Mouse (Mus musculus): ENCODE data around the gene Papln. TPM values are rescaled to one million over a fixed set of nuclear protein-coding genes. Genes with fewer than 3 reads are reported as not detected.

The Papln gene
- polyA plus RNA-seq, 1 experiment, result 2.4 TPM

DNA sequence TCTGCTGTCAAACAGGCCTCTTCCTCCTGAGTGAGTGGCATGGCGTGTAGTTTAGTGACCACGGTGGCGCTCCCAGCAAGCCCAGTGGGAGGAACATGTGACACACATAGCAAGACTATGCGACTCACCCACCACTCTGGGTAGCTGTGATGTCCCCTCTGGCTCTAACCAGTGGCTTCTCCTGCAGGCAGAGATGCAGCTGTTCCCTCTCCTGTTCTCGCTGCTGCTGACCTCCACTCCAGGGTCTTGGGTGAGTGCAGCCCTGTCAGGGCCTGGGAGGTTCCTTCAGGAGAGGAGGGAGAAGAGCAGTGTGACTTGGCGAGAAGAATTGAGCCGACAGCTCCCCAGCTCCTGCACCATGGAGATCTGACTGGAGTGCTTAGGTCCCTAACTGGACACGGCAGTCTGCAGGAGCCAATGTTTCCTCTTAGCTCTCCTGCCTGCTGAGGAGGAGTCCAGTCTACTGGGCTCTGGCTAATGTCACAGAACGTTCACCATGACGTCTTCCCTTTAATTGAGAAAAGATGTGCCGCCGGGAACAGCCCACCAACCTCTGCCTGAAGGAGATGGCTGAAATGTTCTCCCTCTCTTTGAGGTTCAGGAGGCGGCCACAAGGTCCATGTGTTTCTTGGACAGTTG is 2.6 kb downstream of the Papln start:
- Histone ChIP-seq H3K4me1 (ENCODE audit: control insufficient read depth, insufficient read depth, low read length) (peaks cover 24% of the 10 kb centered on the region), H3K4me3 (ENCODE audit: insufficient read depth, low read depth, low read length) (no peak overlapping the region), H3K27me3 (replicated peaks; ENCODE audit: control insufficient read depth, insufficient read depth, low read length) (no peaks in the 10 kb centered on the region), H3K36me3 (ENCODE audit: control insufficient read depth, insufficient read depth, low read length) (no peaks in the 10 kb centered on the region), H3K27ac (ENCODE audit: insufficient read depth, low read depth, low read length) (no peak overlapping the region)
- 94% methylated on average over 13 of the region's 13 CpGs for WGBS
- TF ChIP-seq POLR2A (IDR thresholded peaks at IDR 0.05; ENCODE audit: low read depth, low read length) (no peak), CTCF (conservative IDR thresholded peaks at IDR 0.05; ENCODE audit: insufficient read depth, insufficient read length, low read depth, low read length) (no peak)
- no peak for DNase-seq

GRCm38 (mm10) chr12:83767833-83768232 is 4.4 kb downstream of the Papln start:
- TF ChIP-seq POLR2A (IDR thresholded peaks at IDR 0.05; ENCODE audit: low read depth, low read length) (no peak), CTCF (conservative IDR thresholded peaks at IDR 0.05; ENCODE audit: insufficient read depth, insufficient read length, low read depth, low read length) (no peak)
- WGBS, result 73% methylated on average over 9 of the region's 9 CpGs
- H3K4me1 ChIP-seq (ENCODE audit: control insufficient read depth, insufficient read depth, low read length), result peaks cover 16% of the 10 kb centered on the region
- no peak overlapping the region for H3K4me3 ChIP-seq (ENCODE audit: insufficient read depth, low read depth, low read length)
- no peaks in the 10 kb centered on the region for H3K27me3 ChIP-seq (replicated peaks; ENCODE audit: control insufficient read depth, insufficient read depth, low read length)
- no peak overlapping the region for H3K27ac ChIP-seq (ENCODE audit: insufficient read depth, low read depth, low read length)
- H3K36me3 ChIP-seq (ENCODE audit: control insufficient read depth, insufficient read depth, low read length), result no peaks in the 10 kb centered on the region
- peak; percentile 24 for DNase-seq

DNA sequence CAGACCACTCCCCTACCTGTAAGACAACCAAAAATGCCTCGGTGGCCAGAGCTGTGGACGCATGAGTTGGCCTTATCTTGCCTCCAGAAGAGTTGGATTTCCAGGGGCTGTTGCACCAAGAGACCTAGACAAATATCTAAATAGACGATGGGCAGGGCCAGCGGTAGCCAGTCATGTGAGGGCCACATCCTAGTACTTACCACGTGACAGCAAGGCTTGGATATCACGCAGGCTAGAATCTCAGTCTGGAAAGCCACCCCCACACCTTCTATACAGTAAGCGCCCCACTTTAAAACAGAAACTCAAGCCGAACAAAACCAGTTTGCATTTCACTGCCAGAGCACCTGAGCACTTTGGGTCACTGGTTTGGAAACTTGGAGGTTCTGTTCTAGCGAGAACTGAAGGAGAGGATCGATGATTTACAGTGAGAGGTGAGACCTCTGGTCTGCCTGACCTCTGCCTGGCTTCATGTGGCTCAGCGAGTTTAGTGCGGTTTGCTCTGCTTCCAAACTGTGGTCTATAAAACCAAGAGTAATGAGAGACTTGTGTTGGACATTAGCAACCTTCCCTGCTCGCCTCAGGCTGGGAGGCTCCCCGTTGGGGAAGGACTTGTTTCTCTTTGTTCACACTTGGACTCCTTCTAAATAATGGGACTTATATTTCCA is 4.9 kb downstream of the Papln start:
- Histone ChIP-seq H3K4me1 (ENCODE audit: control insufficient read depth, insufficient read depth, low read length) (peaks cover 15% of the 10 kb centered on the region), H3K36me3 (ENCODE audit: control insufficient read depth, insufficient read depth, low read length) (no peaks in the 10 kb centered on the region), H3K27ac (ENCODE audit: insufficient read depth, low read depth, low read length) (no peak overlapping the region), H3K4me3 (ENCODE audit: insufficient read depth, low read depth, low read length) (no peak overlapping the region), H3K27me3 (replicated peaks; ENCODE audit: control insufficient read depth, insufficient read depth, low read length) (no peaks in the 10 kb centered on the region)
- 38% methylated on average over 14 of the region's 14 CpGs for WGBS
- TF ChIP-seq POLR2A (IDR thresholded peaks at IDR 0.05; ENCODE audit: low read depth, low read length) (no peak), CTCF (conservative IDR thresholded peaks at IDR 0.05; ENCODE audit: insufficient read depth, insufficient read length, low read depth, low read length) (no peak)
- peak; percentile 68 for DNase-seq

DNA sequence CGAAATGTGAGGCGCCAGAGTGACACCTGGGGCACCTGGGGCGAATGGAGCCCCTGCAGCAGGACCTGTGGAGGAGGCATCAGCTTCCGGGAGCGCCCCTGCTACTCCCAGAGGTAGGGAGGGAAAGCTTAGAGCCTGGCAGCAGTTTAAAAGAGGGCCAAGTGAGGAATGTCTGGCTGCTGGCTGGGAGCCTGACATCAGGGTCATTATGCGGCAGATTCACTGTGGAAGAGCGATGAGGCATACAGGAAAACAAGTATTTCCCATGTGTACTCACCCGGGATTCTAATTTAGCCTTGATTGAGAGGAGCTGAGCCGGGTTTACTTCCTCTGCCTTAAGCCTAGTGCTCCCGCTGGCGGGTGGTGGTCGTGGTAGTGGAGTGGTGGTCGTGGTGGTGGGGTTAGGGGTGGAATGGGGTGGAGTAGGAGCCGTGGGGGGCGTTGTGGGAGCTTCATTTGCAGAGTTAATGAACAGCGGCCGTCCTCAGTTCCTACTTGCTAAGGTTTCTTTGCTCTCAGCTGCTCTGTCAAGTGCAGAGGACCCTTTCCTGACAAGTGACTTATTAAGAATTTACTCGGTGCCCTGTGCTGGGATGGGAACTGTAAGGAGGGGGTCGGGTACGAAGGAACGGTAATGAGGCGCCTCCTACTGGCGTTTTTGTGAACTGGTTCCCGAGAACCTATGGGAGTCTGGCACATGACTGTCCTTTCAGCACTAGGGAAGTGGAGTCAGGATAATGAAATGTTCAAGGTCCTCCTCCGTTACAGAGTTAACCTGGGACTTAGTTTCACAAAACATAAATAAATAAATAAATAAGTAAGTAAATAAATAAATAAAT is 7.2 kb downstream of the Papln start:
- DNase-seq, result peak; percentile 84
- Histone ChIP-seq H3K36me3 (ENCODE audit: control insufficient read depth, insufficient read depth, low read length) (no peaks in the 10 kb centered on the region), H3K4me3 (ENCODE audit: insufficient read depth, low read depth, low read length) (peak overlapping the region; percentile 29; the same call in 1 of the 2 replicates), H3K4me1 (ENCODE audit: control insufficient read depth, insufficient read depth, low read length) (peaks cover 13% of the 10 kb centered on the region; the same call in 1 of the 2 replicates), H3K27ac (ENCODE audit: insufficient read depth, low read depth, low read length) (no peak overlapping the region), H3K27me3 (replicated peaks; ENCODE audit: control insufficient read depth, insufficient read depth, low read length) (no peaks in the 10 kb centered on the region)
- 9% methylated on average over 25 of the region's 25 CpGs for WGBS
- TF ChIP-seq POLR2A (IDR thresholded peaks at IDR 0.05; ENCODE audit: low read depth, low read length) (no peak), CTCF (conservative IDR thresholded peaks at IDR 0.05; ENCODE audit: insufficient read depth, insufficient read length, low read depth, low read length) (peak; percentile 92)

- TF ChIP-seq POLR2A (IDR thresholded peaks at IDR 0.05; ENCODE audit: low read depth, low read length), result no peak
- TF ChIP-seq CTCF (conservative IDR thresholded peaks at IDR 0.05; ENCODE audit: insufficient read depth, insufficient read length, low read depth, low read length), result no peak
- Histone ChIP-seq H3K36me3 (ENCODE audit: control insufficient read depth, insufficient read depth, low read length) (no peaks in the 10 kb centered on the region), H3K4me1 (ENCODE audit: control insufficient read depth, insufficient read depth, low read length) (0 out of 2 replicates have a peak, but pooled peaks cover 1% of the 10 kb centered on the region), H3K4me3 (ENCODE audit: insufficient read depth, low read depth, low read length) (no peak overlapping the region), H3K27me3 (replicated peaks; ENCODE audit: control insufficient read depth, insufficient read depth, low read length) (no peaks in the 10 kb centered on the region), H3K27ac (ENCODE audit: insufficient read depth, low read depth, low read length) (no peak overlapping the region)
- 92% methylated on average over 12 of the region's 12 CpGs for WGBS
- no peak for DNase-seq
Observed at GRCm38 (mm10) chr12:83775621-83776020, 12.2 kb downstream of the Papln start.

- no peaks in the 10 kb centered on the region for H3K4me1 ChIP-seq (ENCODE audit: control insufficient read depth, insufficient read depth, low read length)
- no peak for DNase-seq
- no peak overlapping the region for H3K27ac ChIP-seq (ENCODE audit: insufficient read depth, low read depth, low read length)
- 89% methylated on average over 7 of the region's 7 CpGs for WGBS
- no peak for TF ChIP-seq POLR2A (IDR thresholded peaks at IDR 0.05; ENCODE audit: low read depth, low read length)
- no peak for TF ChIP-seq CTCF (conservative IDR thresholded peaks at IDR 0.05; ENCODE audit: insufficient read depth, insufficient read length, low read depth, low read length)
- H3K36me3 ChIP-seq (ENCODE audit: control insufficient read depth, insufficient read depth, low read length), result no peaks in the 10 kb centered on the region
- H3K27me3 ChIP-seq (replicated peaks; ENCODE audit: control insufficient read depth, insufficient read depth, low read length), result no peaks in the 10 kb centered on the region
- no peak overlapping the region for H3K4me3 ChIP-seq (ENCODE audit: insufficient read depth, low read depth, low read length)
Observed at GRCm38 (mm10) chr12:83776766-83777165, 13.3 kb downstream of the Papln start.

- TF ChIP-seq POLR2A (IDR thresholded peaks at IDR 0.05; ENCODE audit: low read depth, low read length), result no peak
- TF ChIP-seq CTCF (conservative IDR thresholded peaks at IDR 0.05; ENCODE audit: insufficient read depth, insufficient read length, low read depth, low read length), result no peak
- no peak for DNase-seq
- H3K4me3 ChIP-seq (ENCODE audit: insufficient read depth, low read depth, low read length), result no peak overlapping the region
- no peaks in the 10 kb centered on the region for H3K27me3 ChIP-seq (replicated peaks; ENCODE audit: control insufficient read depth, insufficient read depth, low read length)
- H3K4me1 ChIP-seq (ENCODE audit: control insufficient read depth, insufficient read depth, low read length), result no peaks in the 10 kb centered on the region
- H3K27ac ChIP-seq (ENCODE audit: insufficient read depth, low read depth, low read length), result no peak overlapping the region
- 83% methylated on average over 3 of the region's 3 CpGs for WGBS
- no peaks in the 10 kb centered on the region for H3K36me3 ChIP-seq (ENCODE audit: control insufficient read depth, insufficient read depth, low read length)
Observed at GRCm38 (mm10) chr12:83780181-83780580, 16.7 kb downstream of the Papln start.

Measured in kidney, adult 2 months (tissue).